Mouse (Mus musculus): ENCODE data around the gene Pla2g7. TPM values are rescaled to one million over a fixed set of nuclear protein-coding genes. Genes with fewer than 3 reads are reported as not detected.

Pla2g7 gene
- polyA plus RNA-seq, 1 experiment from 2014 or later = 18.8 TPM

DNA sequence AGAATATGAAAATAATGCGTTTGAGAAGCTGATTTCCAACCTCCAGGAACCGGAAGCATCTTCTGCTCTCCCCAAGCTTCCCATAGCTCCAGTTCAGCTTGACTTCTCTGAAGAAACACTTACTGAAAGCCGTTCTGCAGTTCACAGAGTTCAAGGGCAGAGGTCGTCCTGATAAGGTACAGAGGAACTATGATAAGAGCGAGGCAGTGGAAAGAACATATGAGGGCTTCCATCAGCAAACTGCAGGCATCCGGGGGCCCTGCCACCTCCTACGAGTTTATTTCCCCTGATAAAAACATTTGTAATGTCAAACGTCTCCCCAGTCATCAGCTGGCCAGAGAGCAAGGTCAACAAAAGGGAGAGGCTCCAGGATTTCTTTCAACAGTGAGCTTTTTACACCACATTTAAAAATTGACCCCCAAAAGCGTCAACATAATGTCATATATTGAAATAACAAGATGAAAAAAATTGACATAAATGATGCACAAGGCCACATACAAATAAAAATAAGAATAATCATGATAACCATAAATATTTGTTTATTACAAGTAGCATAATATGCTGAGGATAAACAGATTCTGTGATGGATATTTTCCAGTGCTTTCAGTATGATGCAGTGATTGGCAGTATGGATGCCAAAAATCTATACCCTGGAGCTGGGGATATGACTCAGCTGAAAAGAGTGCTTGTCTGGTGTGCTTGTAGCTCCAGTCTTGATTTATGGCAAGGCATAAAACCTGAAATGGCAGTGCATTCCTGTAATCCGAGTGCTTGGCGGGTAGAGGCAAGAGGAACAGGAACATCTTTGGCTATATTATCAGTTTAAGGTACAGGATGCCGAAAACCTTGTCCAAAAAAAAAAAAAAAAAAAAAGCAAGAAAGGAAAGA lies 13.1 kb upstream of the Pla2g7 start:
- Histone ChIP-seq H3K9me3 (no peaks in the 10 kb centered on the region), H3K4me1 (0 out of 2 replicates have a peak, but pooled peaks cover 5% of the 10 kb centered on the region), H3K4me2 (replicated peaks) (no peak overlapping the region), H3K36me3 (no peaks in the 10 kb centered on the region), H3K9ac (no peak overlapping the region), H3K4me3 (no peak overlapping the region), H3K27me3 (replicated peaks) (no peaks in the 10 kb centered on the region), H3K27ac (no peak overlapping the region)
- ATAC-seq (ENCODE audit: low FRiP score, low read depth) = no peak
- 71% methylated on average over 12 of the region's 12 CpGs for WGBS

DNA sequence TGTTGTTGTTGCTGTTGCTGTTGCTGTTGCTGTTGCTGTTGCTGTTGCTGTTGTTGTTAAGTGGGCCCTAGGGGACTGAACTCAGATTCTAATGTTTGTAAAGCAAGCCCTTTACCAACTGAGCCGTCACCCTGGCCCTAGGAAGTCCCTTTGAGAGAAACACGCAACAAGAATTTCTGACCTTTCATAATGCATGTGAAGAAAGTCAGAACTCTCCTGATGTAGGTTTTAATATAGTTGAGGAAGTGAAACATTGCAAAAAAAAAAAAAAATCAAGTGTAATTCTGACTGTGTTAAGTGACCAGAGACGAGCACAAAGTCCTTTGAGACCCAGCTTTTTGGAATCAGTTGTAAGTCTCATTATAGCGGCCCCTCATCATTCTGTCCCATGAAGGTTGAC lies 10.8 kb upstream of the Pla2g7 start:
- WGBS = 70% methylated on average over 4 of the region's 4 CpGs
- Histone ChIP-seq H3K27ac (no peak overlapping the region), H3K4me1 (0 out of 2 replicates have a peak, but pooled peaks cover 5% of the 10 kb centered on the region), H3K9me3 (no peaks in the 10 kb centered on the region), H3K27me3 (replicated peaks) (no peaks in the 10 kb centered on the region), H3K9ac (no peak overlapping the region), H3K4me3 (no peak overlapping the region), H3K36me3 (no peaks in the 10 kb centered on the region), H3K4me2 (replicated peaks) (no peak overlapping the region)
- no peak for ATAC-seq (ENCODE audit: low FRiP score, low read depth)

DNA sequence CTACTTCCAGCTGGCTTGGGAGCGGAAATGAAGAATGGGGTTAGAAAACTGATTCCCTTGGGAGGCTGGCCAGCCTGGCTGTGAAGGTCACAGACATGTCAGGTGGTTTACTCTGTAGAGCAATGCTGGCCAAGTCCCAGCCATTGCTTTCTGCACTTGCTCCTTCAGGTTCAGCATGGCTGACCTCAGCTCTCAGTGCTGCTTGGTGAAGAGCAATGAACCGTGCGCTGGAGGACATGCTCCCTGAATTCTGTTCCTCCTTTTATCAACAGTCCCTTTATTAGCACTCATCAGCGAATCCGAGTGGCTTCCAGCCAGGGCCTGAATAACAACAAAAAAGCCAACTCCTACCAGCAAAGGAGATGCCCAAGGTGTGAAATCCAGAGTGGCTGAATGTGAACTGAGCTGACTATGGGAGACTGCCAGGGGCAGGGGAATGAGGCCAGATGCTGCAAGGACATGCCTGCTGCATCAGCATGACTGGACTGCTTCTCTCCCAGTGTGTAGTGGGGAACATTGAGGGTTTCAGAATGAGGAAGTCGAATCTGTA lies 10.3 kb upstream of the Pla2g7 start:
- ATAC-seq (ENCODE audit: low FRiP score, low read depth) = peak; percentile 78
- 0 out of 2 replicates have a peak, but pooled peaks cover 5% of the 10 kb centered on the region for H3K4me1 ChIP-seq
- H3K4me2 ChIP-seq (replicated peaks) = no peak overlapping the region
- H3K27ac ChIP-seq = no peak overlapping the region
- H3K27me3 ChIP-seq (replicated peaks) = no peaks in the 10 kb centered on the region
- no peaks in the 10 kb centered on the region for H3K9me3 ChIP-seq
- WGBS = 25% methylated on average over 6 of the region's 6 CpGs
- no peaks in the 10 kb centered on the region for H3K36me3 ChIP-seq
- no peak overlapping the region for H3K4me3 ChIP-seq
- no peak overlapping the region for H3K9ac ChIP-seq

DNA sequence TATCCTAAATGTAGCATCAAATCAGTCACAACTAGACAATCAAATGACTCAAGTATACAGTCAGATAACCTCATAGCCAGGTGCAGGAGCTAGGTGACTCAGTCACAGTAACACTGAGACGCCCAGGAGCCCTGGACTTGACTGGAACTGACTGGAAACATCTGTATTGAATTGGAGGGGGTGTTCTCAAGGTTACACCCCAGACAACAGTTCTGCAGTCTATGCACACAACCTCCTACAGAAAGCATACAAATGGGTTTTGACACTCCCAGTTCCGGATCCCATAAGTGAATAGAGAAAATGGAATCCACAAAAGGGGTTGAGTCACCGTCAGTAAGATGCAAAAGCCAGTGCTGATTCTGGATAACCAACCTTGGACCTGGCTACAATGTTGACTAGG lies 9.2 kb upstream of the Pla2g7 start:
- 85% methylated on average over 3 of the region's 3 CpGs for WGBS

DNA sequence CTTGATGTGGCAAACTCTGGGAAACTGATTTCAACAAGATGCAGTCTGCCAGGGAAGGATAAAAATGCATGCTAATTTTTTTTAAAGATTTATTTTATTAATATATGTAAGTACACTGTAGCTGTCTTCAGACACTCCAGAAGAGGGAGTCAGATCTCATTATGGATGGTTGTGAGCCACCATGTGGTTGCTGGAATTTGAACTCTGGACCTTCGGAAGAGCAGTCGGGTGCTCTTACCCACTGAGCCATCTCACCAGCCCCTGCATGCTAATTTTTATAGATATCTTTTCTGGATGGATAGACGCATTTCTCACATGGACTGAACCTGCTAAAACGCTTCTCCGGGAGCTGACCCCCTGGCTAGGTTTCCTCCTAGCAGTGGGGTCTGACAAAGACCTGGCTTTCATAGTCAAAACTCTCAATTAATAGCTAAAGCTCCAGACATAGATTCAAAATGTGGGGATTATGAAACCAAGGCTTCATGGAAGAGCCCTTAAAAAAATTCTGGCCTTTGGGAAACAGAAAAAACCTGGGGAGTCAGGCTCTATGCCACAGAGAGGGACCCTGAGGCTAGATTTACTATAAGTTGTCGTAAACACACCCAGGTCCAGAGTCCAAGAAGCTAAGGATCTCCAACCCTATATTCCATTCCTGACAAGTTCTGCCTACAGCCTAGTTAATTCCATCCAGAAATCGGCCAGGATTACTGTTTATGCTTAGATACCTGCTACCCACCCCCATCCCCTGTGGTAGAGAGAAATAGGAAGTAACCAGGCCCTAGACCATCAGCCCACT lies 4.5 kb upstream of the Pla2g7 start:
- Histone ChIP-seq H3K27ac (no peak overlapping the region), H3K9me3 (no peaks in the 10 kb centered on the region), H3K9ac (no peak overlapping the region), H3K4me1 (no peaks in the 10 kb centered on the region; the same call in none of the 2 replicates), H3K4me3 (no peak overlapping the region), H3K36me3 (no peaks in the 10 kb centered on the region), H3K4me2 (replicated peaks) (no peak overlapping the region), H3K27me3 (replicated peaks) (no peaks in the 10 kb centered on the region)
- 89% methylated on average over 7 of the region's 7 CpGs for WGBS
- ATAC-seq (ENCODE audit: low FRiP score, low read depth) = no peak

More for the DNA sequence above, 9.2 kb upstream of the Pla2g7 start:
- H3K4me1 ChIP-seq = 0 out of 2 replicates have a peak, but pooled peaks cover 5% of the 10 kb centered on the region
- ATAC-seq (ENCODE audit: low FRiP score, low read depth) = no peak
- H3K36me3 ChIP-seq = no peaks in the 10 kb centered on the region
- no peak overlapping the region for H3K27ac ChIP-seq
- no peak overlapping the region for H3K4me2 ChIP-seq (replicated peaks)
- H3K4me3 ChIP-seq = no peak overlapping the region
- no peaks in the 10 kb centered on the region for H3K27me3 ChIP-seq (replicated peaks)
- no peaks in the 10 kb centered on the region for H3K9me3 ChIP-seq
- H3K9ac ChIP-seq = no peak overlapping the region

DNA sequence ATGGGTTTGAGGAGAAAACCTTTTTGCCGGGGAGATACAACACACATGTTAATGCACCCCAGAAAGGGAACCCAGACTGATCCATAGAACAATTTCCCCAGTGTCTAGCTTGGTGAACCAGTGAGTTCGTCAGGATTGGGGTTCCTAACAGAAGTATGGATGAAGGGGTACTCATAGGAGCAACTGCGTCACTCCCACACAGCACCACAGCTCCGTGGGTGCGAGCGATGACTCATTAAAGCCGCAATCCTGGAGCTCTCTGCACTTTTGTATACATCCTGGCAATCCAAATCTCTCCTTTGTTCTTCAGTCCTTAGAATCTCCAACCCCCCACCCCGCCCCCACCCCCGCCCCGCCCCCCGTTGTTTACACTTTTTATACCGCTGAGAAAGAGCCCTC lies 306 bp upstream of the Pla2g7 start:
- 6% methylated on average over 12 of the region's 12 CpGs for WGBS
- H3K27ac ChIP-seq = no peak overlapping the region

DNA sequence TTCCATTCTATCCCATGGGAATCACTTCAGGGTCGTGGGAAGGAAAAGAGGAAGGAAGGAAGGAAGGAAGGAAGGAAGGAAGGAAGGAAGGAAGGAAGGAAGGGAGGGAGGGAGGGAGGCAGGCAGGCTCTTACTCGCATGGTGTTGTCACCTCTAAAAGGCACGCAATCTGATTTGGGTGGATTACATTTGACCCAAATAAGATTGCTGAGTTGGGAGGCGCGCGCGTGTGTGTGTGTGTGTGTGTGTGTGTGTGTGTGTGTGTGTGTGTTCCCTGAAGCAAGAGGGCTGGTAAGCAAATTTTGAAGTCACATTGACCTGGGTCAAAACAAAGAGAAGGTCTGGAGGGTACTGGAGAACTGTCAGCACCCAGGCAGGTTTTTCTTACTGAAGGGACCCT lies 1.4 kb downstream of the Pla2g7 start:
- Histone ChIP-seq H3K27ac (no peak overlapping the region), H3K36me3 (no peaks in the 10 kb centered on the region), H3K27me3 (replicated peaks) (no peaks in the 10 kb centered on the region), H3K9me3 (no peaks in the 10 kb centered on the region), H3K9ac (no peak overlapping the region), H3K4me3 (no peak overlapping the region), H3K4me1 (peaks cover 5% of the 10 kb centered on the region), H3K4me2 (replicated peaks) (no peak overlapping the region)
- 58% methylated on average over 7 of the region's 7 CpGs for WGBS
- ATAC-seq (ENCODE audit: low FRiP score, low read depth) = no peak

More for the DNA sequence above, 306 bp upstream of the Pla2g7 start:
- ATAC-seq (ENCODE audit: low FRiP score, low read depth) = peak; percentile 56; the same call in 1 of the 2 replicates
- H3K4me2 ChIP-seq (replicated peaks) = peak overlapping the region; percentile 87
- peak overlapping the region; percentile 47 for H3K4me3 ChIP-seq
- H3K9ac ChIP-seq = peak overlapping the region; percentile 59
- no peaks in the 10 kb centered on the region; the same call in none of the 2 replicates for H3K4me1 ChIP-seq
- H3K36me3 ChIP-seq = no peaks in the 10 kb centered on the region
- H3K27me3 ChIP-seq (replicated peaks) = no peaks in the 10 kb centered on the region
- H3K9me3 ChIP-seq = no peaks in the 10 kb centered on the region

DNA sequence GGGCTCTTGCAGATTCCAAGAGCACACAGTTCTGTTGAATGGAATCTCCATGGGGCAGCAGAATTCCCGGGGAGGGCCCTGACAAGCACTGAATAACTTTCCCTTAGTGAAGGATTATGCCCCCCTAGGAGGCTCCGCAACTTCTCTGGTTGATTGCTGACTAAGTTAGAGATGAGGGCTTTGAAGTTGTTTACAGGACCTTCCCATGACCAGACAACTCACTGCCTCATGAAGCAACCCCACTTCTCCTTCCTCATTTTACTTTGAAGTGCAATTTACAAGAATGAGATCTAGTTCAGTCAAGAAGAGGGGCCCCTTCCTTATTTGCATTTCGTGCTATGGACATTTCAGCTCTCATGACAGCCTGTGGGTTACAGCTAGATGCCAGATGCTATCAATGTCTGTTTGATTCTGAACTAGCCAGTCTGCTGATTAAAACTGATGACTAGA lies 5.8 kb downstream of the Pla2g7 start:
- Histone ChIP-seq H3K27me3 (replicated peaks) (no peaks in the 10 kb centered on the region), H3K4me2 (replicated peaks) (no peak overlapping the region), H3K9ac (no peak overlapping the region), H3K4me3 (no peak overlapping the region), H3K4me1 (peaks cover 5% of the 10 kb centered on the region; the same call in 1 of the 2 replicates), H3K9me3 (no peaks in the 10 kb centered on the region), H3K27ac (no peak overlapping the region), H3K36me3 (no peaks in the 10 kb centered on the region)
- 17% methylated on average over 3 of the region's 3 CpGs for WGBS
- ATAC-seq (ENCODE audit: low FRiP score, low read depth) = no peak

DNA sequence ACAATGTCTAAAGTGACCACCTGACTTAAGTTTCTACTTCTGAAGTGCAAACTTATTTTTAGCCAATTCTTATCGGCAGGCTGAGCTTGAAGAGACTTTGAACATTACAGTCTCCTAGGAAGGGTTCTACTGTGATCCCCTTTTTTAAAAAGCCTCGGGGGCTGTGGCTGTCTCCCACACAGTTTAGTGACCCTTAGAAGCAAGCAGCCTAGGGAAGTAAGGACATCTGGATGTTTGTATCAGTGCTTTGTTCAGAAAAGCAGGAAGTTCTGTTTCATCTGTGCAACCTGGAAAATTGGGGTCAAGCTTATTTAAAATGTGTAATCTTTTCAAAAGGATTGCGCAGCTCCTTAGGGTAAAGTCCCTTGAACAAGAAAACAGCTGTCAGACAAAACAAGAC lies 12.6 kb downstream of the Pla2g7 start:
- Histone ChIP-seq H3K27me3 (replicated peaks) (no peaks in the 10 kb centered on the region), H3K9me3 (no peaks in the 10 kb centered on the region), H3K4me1 (peaks cover 14% of the 10 kb centered on the region), H3K9ac (no peak overlapping the region), H3K27ac (no peak overlapping the region), H3K4me2 (replicated peaks) (peak overlapping the region; percentile 30; the same call in 1 of the 2 replicates), H3K4me3 (no peak overlapping the region), H3K36me3 (no peaks in the 10 kb centered on the region)
- ATAC-seq (ENCODE audit: low FRiP score, low read depth) = no peak
- 33% methylated on average over 3 of the region's 3 CpGs for WGBS

DNA sequence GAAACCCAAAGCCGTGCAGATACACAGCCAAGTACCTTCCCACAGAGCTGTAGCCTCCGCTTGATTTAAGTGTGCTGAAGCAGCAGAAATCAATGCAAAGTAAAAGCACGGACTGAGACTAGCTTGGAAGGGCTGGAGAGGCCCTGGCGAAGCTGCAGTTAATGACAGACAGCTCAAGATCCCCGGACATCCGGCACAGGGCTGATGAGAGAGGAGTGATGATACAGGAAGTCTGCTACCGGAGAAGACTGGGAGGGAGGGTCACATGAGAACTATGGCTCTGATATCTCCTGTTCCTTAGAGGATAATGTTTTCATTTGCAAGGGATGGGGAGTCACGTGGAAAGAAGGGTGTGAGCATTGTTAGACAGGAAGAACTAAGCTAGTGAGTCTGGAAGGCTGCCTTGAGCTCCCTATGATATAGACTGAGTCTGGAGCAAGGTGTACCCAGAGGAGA lies 13.1 kb downstream of the Pla2g7 start:
- no peaks in the 10 kb centered on the region for H3K36me3 ChIP-seq
- no peak overlapping the region for H3K27ac ChIP-seq
- 24% methylated on average over 8 of the region's 8 CpGs for WGBS
- peaks cover 14% of the 10 kb centered on the region for H3K4me1 ChIP-seq
- 0 out of 2 replicates have a peak, but pooled peaks have one; percentile 17 for ATAC-seq (ENCODE audit: low FRiP score, low read depth)
- no peak overlapping the region for H3K9ac ChIP-seq
- H3K4me3 ChIP-seq = no peak overlapping the region
- H3K4me2 ChIP-seq (replicated peaks) = peak overlapping the region; percentile 30; the same call in 1 of the 2 replicates
- H3K27me3 ChIP-seq (replicated peaks) = no peaks in the 10 kb centered on the region
- H3K9me3 ChIP-seq = no peaks in the 10 kb centered on the region

DNA sequence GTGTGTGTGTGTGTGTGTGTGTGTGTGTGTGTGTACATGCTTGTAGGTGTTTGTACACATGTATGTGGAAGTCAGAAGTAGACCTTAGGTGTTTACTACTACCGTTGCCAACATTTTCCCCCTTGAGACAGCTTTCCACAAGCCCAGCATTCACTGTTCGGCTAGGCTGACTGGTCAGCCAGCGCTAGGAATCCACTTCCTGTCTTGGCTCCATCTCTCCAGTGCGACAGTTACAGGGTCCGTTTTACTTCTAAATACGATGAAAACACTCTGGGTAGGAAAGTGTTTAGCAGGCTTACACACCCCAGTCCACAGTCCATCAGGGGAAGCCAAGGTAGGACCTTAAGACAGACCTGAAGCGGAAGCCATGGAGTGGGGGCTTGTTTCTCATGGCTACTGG lies 16.9 kb downstream of the Pla2g7 start:
- Histone ChIP-seq H3K4me2 (replicated peaks) (no peak overlapping the region), H3K36me3 (no peaks in the 10 kb centered on the region), H3K9me3 (no peaks in the 10 kb centered on the region), H3K4me3 (no peak overlapping the region), H3K27me3 (replicated peaks) (no peaks in the 10 kb centered on the region), H3K27ac (no peak overlapping the region), H3K4me1 (peaks cover 14% of the 10 kb centered on the region), H3K9ac (no peak overlapping the region)
- WGBS = 90% methylated on average over 7 of the region's 7 CpGs
- no peak for ATAC-seq (ENCODE audit: low FRiP score, low read depth)

DNA sequence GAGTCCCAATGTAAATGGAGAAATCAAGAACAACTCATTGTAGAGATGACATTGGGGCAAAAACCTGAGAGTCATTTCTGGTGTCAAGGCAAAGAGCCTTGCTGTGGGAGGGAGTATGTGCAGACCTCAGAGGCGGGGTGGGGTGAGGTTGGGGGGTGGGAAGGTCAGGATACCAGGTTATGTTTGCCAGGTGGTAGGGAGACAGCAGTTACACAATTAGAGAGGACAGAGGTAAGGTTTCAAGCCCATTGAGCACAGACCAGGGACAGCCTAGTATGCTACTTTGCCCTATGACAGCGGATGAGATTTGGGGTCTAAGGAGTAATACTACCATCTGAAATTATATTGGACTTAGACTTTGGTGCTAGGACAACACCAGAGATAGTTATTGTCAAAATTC lies 19.4 kb downstream of the Pla2g7 start:
- Histone ChIP-seq H3K4me3 (no peak overlapping the region), H3K4me1 (peaks cover 3% of the 10 kb centered on the region; the same call in 1 of the 2 replicates), H3K9me3 (no peaks in the 10 kb centered on the region), H3K4me2 (replicated peaks) (no peak overlapping the region), H3K36me3 (no peaks in the 10 kb centered on the region), H3K27me3 (replicated peaks) (no peaks in the 10 kb centered on the region), H3K27ac (no peak overlapping the region), H3K9ac (no peak overlapping the region)
- no peak for ATAC-seq (ENCODE audit: low FRiP score, low read depth)
- WGBS = 90% methylated on average over 2 of the region's 2 CpGs

All from neural tube, embryonic 12.5 days (tissue).